Mouse (Mus musculus) embryonic facial prominence, embryonic 12.5 days (tissue): ENCODE data around the gene Ndufaf4. TPM values are rescaled to one million over a fixed set of nuclear protein-coding genes. Genes with fewer than 3 reads are reported as not detected.
A peak's percentile ranks its signal among the peaks of the same experiment; 100 is the strongest.
"Not testable (repeated sequence)": the region's sequence is repeated elsewhere in the genome, so short reads cannot be mapped to it uniquely, and the experiment has no call there.

Experiments used
- ATAC-seq: fragments of 200-750 bp; cut with Nextera tagmentation; 2 replicates; pipeline ENCODE4 v1.8.0; 2017; ENCODE audit not compliant: insufficient number of reproducible peaks, insufficient read depth, low FRiP score, low TSS enrichment
- H3K27ac ChIP-seq: fragments of 300-500 bp; sonication (generic); 2 replicates; pipeline ENCODE4 v1.5.1; 2016; ENCODE audit warnings: mild to moderate bottlenecking
- H3K27me3 ChIP-seq: fragments of 300-500 bp; sonication (generic); 2 replicates; pipeline ENCODE4 v1.6.1; 2016; ENCODE audit warnings: mild to moderate bottlenecking, moderate library complexity
- H3K36me3 ChIP-seq: fragments of 300-500 bp; sonication (generic); 2 replicates; pipeline ENCODE4 v1.6.1; 2016; ENCODE audit warnings: mild to moderate bottlenecking
- H3K4me1 ChIP-seq: fragments of 300-500 bp; sonication (generic); 2 replicates; pipeline ENCODE4 v1.6.1; 2016
- H3K4me2 ChIP-seq: fragments of 300-500 bp; sonication (generic); replicated peaks from 2 replicates; pipeline ENCODE4 v1.6.1; 2016; ENCODE audit warnings: mild to moderate bottlenecking, moderate library complexity
- H3K4me3 ChIP-seq: fragments of 300-500 bp; sonication (generic); 2 replicates; pipeline ENCODE4 v1.5.1; 2016; ENCODE audit warnings: mild to moderate bottlenecking
- H3K9ac ChIP-seq: fragments of 300-500 bp; sonication (generic); 2 replicates; pipeline ENCODE4 v1.6.1; 2016; ENCODE audit warnings: mild to moderate bottlenecking, moderate library complexity
- H3K9me3 ChIP-seq: fragments of 300-500 bp; sonication (generic); 2 replicates; pipeline ENCODE4 v1.6.1; 2016; ENCODE audit warnings: mild to moderate bottlenecking, moderate library complexity
- WGBS: fragments of 180-500 bp; shearing (Covaris S2); methylation state at CpG from one replicate; pipeline ENCODE4 v1.1.7; 2016; 5-methylcytosine and 5-hydroxymethylcytosine counted together
- polyA plus RNA-seq: library from polyadenylated mRNA; unstranded; fragments of >200 nt; fragmentation: Nextera tagmentation; extraction: Ambion mirVana; gene quantifications from 2 replicates; pipeline ENCODE4 v1.2.1, GENCODE M21; 2016

The Ndufaf4 gene
- 49.3 and 54.5 TPM in 2 replicates for polyA plus RNA-seq

GRCm38 (mm10) chr4:24897851-24898515 lies at the start of gene Ndufaf4:
Gene Ndufaf4, plus strand, starts transcription at chr4:24898083.
- Histone ChIP-seq H3K9ac (peak within 1 kb of the TSS; percentile 61), H3K27me3 (no peaks in the 10 kb centered on the region), H3K36me3 (peaks cover 20% of the 10 kb centered on the region), H3K9me3 (no peaks in the 10 kb centered on the region), H3K4me3 (peak within 1 kb of the TSS; percentile 67), H3K4me2 (peak within 1 kb of the TSS; percentile 70), H3K4me1 (peaks cover 6% of the 10 kb centered on the region; the same call in 1 of the 2 replicates), H3K27ac (no peak within 1 kb of the TSS)
- WGBS = under 1% methylated on average over 58 of the region's 58 CpGs
- ATAC-seq = peak; percentile 96

GRCm38 (mm10) chr4:24850401-24851325 lies 47.2 kb upstream of the Ndufaf4 start, which contains the start of gene Klhl32:
Gene Klhl32, minus strand, starts transcription at chr4:24851124.
- Histone ChIP-seq H3K36me3 (no peaks in the 10 kb centered on the region), H3K9ac (peak within 1 kb of the TSS; percentile 57), H3K9me3 (no peaks in the 10 kb centered on the region), H3K4me3 (peak within 1 kb of the TSS; percentile 66), H3K27me3 (no peaks in the 10 kb centered on the region), H3K4me1 (no peaks in the 10 kb centered on the region), H3K27ac (peak within 1 kb of the TSS; percentile 42; the same call in 1 of the 2 replicates), H3K4me2 (peak within 1 kb of the TSS; percentile 89)
- ATAC-seq = peak; percentile 94
- WGBS = under 1% methylated on average over 54 of the region's 63 CpGs

DNA sequence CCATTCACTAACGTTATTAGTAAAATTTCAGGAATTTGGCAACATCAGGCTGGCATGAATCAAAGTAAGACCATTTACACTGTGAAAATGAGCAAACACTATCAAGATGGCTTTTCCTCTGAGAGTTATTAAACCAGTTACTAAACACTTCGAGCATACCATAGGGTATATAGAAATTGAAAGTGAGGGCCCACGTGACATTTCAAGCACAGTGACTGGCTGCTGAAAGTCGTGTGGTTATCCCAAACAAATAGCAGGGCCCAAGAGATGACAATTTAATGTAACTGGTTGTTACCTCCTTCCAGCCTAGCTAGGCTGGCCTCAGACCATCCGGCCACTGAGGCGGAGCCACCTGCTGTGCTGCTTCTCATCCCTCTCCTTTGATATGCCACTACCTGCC lies 32.2 kb upstream of the Ndufaf4 start:
- H3K9ac ChIP-seq = no peak overlapping the region
- H3K27ac ChIP-seq = no peak overlapping the region
- H3K36me3 ChIP-seq = no peaks in the 10 kb centered on the region
- H3K4me1 ChIP-seq = no peaks in the 10 kb centered on the region
- 43% methylated on average over 6 of the region's 6 CpGs for WGBS
- H3K9me3 ChIP-seq = no peaks in the 10 kb centered on the region
- H3K4me2 ChIP-seq = no peak overlapping the region
- no peak for ATAC-seq
- H3K27me3 ChIP-seq = no peaks in the 10 kb centered on the region
- no peak overlapping the region for H3K4me3 ChIP-seq

GRCm38 (mm10) chr4:24869230-24869629 lies 28.7 kb upstream of the Ndufaf4 start:
- Histone ChIP-seq H3K27me3 (no peaks in the 10 kb centered on the region), H3K36me3 (no peaks in the 10 kb centered on the region), H3K9ac (no peak overlapping the region), H3K9me3 (no peaks in the 10 kb centered on the region), H3K4me3 (no peak overlapping the region), H3K27ac (no peak overlapping the region), H3K4me2 (no peak overlapping the region), H3K4me1 (no peaks in the 10 kb centered on the region)
- 34% methylated on average over 4 of the region's 4 CpGs for WGBS
- ATAC-seq = no peak

DNA sequence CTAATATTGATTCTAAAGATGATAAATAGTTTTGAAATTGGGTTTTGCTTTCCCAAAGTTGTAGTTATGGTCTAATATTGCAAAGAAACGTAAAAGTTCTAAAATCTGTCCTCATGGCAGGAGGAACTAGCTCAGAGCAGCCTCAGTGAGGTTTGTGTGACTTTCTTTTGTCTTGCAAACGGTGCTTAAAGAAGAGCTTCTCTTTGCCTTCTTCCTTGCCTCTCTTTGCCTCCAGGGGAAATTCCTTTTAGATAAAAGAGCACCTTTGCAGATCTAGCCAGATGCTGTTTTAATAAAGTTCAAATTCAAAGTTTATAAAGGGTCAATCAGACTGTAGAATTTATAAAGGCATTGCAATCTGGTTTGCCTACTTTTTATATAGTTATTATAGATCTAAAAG lies 8.5 kb upstream of the Ndufaf4 start:
- not testable (repeated sequence) for H3K27me3 ChIP-seq, H3K9me3 ChIP-seq, H3K27ac ChIP-seq, H3K4me1 ChIP-seq, H3K4me2 ChIP-seq, H3K36me3 ChIP-seq, H3K4me3 ChIP-seq, ATAC-seq, H3K9ac ChIP-seq
- WGBS = 26% methylated on average over 2 of the region's 2 CpGs

DNA sequence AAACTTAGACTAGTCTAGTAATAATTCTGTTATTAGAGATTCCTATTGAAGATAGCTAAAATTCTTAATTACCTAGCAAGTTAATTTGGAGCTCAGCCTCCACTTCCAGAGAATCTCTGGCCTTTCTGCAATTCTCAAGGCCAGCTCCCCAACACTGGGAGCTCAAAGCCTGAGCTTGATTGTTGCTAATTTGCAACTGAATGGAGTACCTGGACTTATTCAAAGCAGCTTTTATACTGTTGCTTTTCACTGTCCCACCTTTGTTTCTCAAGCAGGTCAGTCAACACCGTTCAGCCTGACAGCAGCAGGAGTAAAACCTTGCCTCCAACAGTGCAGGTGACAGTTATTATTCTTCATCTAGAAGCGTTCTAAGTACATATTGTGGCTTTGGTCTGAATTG lies 5.6 kb upstream of the Ndufaf4 start:
- 71% methylated on average over 2 of the region's 2 CpGs for WGBS
- H3K4me2 ChIP-seq, ATAC-seq: not testable (repeated sequence)

DNA sequence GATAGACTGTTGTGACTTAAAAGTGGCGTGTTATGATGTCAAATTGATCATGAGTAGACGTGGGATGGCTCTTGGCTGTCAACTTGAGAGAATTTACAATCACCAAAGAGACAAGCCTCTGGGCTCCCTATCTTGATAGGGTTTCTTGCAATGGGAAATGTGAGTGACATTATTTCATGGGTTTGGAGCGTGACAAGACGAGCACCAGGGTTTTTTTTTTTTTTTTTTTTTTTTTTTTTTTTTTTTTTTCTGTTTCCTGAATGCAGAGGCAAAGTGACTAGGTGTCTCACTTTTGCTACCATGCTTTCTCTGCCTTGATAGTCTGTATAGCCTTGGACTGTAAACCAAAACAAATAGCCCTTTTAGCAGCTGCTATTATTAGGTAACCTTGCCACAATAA lies 3.3 kb upstream of the Ndufaf4 start:
- no peaks in the 10 kb centered on the region for H3K36me3 ChIP-seq
- no peak overlapping the region for H3K4me2 ChIP-seq
- 0 out of 2 replicates have a peak, but pooled peaks cover 2% of the 10 kb centered on the region for H3K9me3 ChIP-seq
- peaks cover 6% of the 10 kb centered on the region; the same call in 1 of the 2 replicates for H3K4me1 ChIP-seq
- no peak overlapping the region for H3K4me3 ChIP-seq
- 84% methylated on average over 4 of the region's 4 CpGs for WGBS
- no peak overlapping the region for H3K27ac ChIP-seq
- no peak overlapping the region for H3K9ac ChIP-seq
- ATAC-seq = no peak
- no peaks in the 10 kb centered on the region for H3K27me3 ChIP-seq

More for the DNA sequence above, 5.6 kb upstream of the Ndufaf4 start:
- not testable (repeated sequence) for H3K36me3 ChIP-seq, H3K27ac ChIP-seq, H3K9ac ChIP-seq, H3K27me3 ChIP-seq, H3K4me1 ChIP-seq, H3K9me3 ChIP-seq, H3K4me3 ChIP-seq

- no peaks in the 10 kb centered on the region for H3K27me3 ChIP-seq
- no peak for ATAC-seq
Observed at GRCm38 (mm10) chr4:24896829-24897228, 1.1 kb upstream of the Ndufaf4 start.

DNA sequence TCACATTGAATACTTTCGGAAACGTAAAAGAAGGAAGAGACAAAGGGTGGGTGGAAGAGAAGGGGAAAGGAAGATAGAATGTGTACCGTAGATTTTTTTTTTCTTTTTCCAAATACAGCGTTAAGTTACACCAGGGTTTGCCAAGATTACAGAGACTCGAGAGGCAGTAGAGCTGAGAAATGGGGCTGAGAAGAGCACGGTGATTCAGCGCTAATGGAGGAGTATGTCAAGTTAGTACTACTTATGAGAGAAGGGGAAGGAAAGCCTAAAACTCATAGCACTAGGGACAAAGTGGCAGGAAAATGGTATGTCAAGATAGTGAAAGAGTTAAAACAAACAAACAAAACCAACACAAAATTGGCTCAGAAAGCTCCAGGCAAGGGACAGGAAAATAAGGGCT lies 532 bp upstream of the Ndufaf4 start:
- Histone ChIP-seq H3K27me3 (no peaks in the 10 kb centered on the region), H3K9me3 (no peaks in the 10 kb centered on the region), H3K4me1 (peaks cover 6% of the 10 kb centered on the region; the same call in 1 of the 2 replicates), H3K4me3 (peak overlapping the region; percentile 67), H3K4me2 (peak overlapping the region; percentile 70), H3K27ac (no peak overlapping the region), H3K9ac (peak overlapping the region; percentile 30; the same call in 1 of the 2 replicates), H3K36me3 (peaks cover 16% of the 10 kb centered on the region)
- 21% methylated on average over 7 of the region's 7 CpGs for whole genome bisulfite sequencing
- ATAC-seq = no peak

More at GRCm38 (mm10) chr4:24896829-24897228, 1.1 kb upstream of the Ndufaf4 start:
- Histone ChIP-seq H3K4me2 (no peak overlapping the region), H3K36me3 (peaks cover 13% of the 10 kb centered on the region), H3K4me1 (peaks cover 6% of the 10 kb centered on the region; the same call in 1 of the 2 replicates), H3K9me3 (no peaks in the 10 kb centered on the region), H3K4me3 (no peak overlapping the region), H3K27ac (no peak overlapping the region), H3K9ac (no peak overlapping the region)
- 4% methylated on average over 1 of the region's 1 CpGs for WGBS

DNA sequence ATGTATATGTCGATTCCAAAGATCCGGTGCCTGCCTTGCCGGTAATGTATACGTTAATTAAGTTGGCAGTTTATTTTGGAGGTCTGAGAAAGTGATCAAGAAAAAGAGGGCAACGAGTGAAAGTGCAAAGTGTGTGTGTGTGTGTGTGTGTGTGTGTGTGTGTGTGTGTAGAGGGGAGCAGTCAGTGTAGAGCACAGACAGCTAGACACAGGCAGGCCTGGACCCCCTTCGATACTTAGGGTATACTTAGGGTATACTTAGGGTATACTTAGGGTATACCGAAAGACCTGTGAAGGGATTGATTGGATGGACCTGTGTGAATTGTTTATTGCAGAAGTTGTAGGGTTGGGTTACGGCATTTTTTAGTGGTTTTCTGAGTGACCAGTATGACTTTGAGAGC lies 753 bp downstream of the Ndufaf4 start:
- Histone ChIP-seq H3K36me3 (peaks cover 24% of the 10 kb centered on the region), H3K4me2 (peak overlapping the region; percentile 70), H3K9me3 (no peaks in the 10 kb centered on the region), H3K9ac (peak overlapping the region; percentile 54), H3K4me3 (peak overlapping the region; percentile 67), H3K4me1 (peaks cover 6% of the 10 kb centered on the region; the same call in 1 of the 2 replicates), H3K27ac (no peak overlapping the region), H3K27me3 (no peaks in the 10 kb centered on the region)
- 21% methylated on average over 8 of the region's 8 CpGs for WGBS
- no peak for ATAC-seq

DNA sequence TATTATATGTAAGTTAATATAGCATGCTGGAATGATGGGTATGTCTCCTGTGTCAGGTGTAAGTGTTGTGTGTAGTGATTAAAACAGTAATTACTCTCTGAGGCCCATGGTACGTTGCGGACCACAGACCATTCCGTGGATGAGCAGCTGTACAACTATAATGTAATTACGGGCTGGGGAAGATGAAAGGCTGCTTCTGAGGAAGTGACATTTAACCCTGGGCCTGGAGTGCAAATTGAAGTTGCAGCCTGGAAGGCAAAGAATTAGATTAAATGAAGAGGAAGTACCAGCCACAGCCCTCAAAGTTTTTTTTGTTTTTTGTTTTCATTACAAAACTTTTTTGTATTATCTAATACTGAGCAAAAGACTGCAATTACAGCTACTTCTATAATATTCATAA lies 1.3 kb downstream of the Ndufaf4 start:
- 16% methylated on average over 4 of the region's 4 CpGs for WGBS
- peak overlapping the region; percentile 67 for H3K4me3 ChIP-seq
- H3K9ac ChIP-seq = no peak overlapping the region
- peaks cover 24% of the 10 kb centered on the region for H3K36me3 ChIP-seq
- no peaks in the 10 kb centered on the region for H3K9me3 ChIP-seq
- peak; percentile 38; the same call in 1 of the 2 replicates for ATAC-seq
- no peaks in the 10 kb centered on the region for H3K27me3 ChIP-seq
- H3K27ac ChIP-seq = no peak overlapping the region
- peaks cover 6% of the 10 kb centered on the region; the same call in 1 of the 2 replicates for H3K4me1 ChIP-seq
- H3K4me2 ChIP-seq = peak overlapping the region; percentile 70
